Mouse (Mus musculus) retina, postnatal 1 day (tissue): ENCODE results near the gene Tssk6.
"Not testable (repeated sequence)": the region's sequence is repeated elsewhere in the genome, so short reads cannot be mapped to it uniquely, and the experiment has no call there.

Source experiments
- DNase-seq: peaks from one replicate; pipeline ENCODE4 v3.0.0-alpha.2; 2012

The Tssk6 gene

DNA sequence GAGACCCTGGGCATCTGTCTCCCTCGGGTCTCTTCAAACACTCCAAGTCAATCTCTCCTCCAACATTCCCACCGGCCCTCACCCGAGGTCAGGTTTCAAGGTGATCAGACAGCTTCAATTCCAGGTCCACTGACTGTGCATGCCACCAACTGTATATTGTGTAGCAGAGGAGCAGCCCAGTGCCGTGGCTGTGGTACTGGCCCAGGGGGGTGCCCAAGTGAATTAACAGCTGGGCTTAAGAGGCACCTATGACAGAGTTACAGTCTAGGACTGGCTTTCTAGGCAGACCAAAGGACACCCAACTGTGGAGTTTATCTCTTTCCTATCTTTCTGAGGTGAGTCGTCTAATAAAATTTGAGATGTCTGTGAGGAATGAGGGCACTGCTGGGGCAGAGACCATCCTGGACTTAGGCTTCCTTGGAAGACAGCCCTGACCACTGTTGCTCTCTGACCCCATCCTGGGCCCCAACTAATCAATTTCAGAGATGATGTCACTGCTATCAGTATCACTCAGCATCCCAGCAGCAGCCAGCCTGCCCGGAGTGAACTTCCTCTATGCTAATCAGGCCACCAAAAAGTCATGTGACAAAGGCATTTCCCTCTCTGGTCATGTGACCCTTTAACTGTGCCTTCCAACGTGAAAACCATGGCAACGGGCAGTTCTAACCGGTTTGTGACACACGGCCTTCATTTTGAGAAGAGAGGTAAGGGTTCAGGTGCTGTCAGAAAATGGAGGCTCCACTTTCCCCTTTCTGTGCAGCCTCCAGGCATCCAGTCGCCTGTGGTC, 18.1 kb downstream of the Tssk6 start:
- DNase-seq, result peak; percentile 83

- no peak for DNase-seq
Observed at GRCm38 (mm10) chr8:69921141-69921540, 19.2 kb downstream of the Tssk6 start.

GRCm38 (mm10) chr8:69923986-69924385, 22.0 kb downstream of the Tssk6 start:
- no peak for DNase-seq

GRCm38 (mm10) chr8:69926901-69927300, 24.9 kb downstream of the Tssk6 start:
- no peak for DNase-seq

DNA sequence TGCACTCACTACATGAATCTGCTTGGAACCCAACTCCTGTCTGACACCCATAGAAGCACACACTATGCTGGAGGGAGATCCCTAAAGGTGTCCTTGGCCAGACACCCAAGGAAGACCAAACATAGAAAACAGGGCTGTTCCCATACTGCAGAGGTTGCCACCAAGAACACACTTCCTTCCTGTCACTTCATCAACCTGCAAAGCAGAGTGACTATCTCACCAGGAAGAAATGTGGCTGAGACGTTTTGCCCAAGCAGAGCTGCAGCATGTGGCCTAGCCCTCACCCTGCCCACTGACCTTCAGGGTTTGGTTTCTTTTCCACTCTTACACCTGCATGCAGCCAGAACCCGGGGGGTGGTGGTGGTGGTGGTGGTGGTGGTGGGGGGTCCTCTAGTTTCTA, 31.8 kb downstream of the Tssk6 start:
- DNase-seq, result no peak

DNA sequence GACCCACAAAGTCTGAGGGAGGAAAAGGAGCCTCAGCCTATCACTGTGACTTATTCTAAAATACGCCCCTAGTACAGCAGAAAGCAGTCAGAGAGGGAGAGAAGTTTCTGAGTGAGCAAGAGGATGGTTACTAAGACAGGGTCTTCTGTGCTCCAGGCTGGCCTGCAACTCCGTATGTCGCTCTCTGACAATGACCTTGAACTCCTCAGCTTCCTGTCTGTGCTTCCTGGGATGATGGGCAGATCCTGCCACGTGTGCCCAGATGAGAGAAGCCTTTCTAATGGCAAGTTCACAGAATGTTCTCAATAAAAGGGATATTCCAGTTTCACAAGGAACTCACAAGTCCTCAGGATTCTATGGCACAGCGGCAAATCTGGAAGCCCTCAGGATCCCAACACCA, 32.6 kb downstream of the Tssk6 start:
- no peak for DNase-seq

DNA sequence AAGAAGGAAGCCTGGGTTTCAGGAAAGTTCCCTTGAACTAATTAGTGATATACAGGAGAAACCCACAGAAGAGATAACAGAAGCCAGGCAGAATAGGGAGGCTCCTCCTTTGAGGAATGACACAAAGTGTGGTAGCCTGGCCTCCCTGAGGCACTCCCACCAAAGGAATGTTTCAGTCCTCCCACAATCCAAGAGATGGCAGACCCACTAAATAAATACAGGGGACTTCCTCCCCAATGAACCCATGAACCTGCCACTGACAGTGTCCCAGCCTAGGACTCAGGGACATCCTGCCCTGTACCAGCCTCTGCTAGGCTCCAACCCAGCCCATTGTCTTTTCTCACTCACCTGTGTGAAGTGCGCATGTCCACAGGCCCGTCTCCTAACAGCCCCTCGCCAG, 33.4 kb downstream of the Tssk6 start:
- no peak for DNase-seq

GRCm38 (mm10) chr8:69936050-69936794, 34.2 kb downstream of the Tssk6 start:
- DNase-seq, result peak; percentile 80

DNA sequence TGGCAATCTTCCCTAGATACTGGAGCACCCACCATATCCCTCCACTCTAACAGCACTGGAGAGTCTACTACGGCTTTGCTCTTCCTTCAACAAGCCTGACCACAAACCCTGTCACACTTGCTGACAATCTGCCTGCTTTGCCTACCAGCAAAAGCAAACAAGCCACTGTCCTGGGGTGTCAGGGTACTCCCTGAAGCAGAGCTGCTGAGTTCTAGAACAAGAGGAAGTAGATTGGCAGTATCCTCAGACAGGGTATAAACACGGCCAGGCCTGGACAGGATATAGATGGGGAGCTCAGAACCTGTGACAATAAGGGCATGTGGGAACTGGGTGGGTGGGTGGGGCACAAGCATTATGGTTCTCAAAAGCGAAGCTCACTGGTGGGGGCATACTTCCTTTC, 35.5 kb downstream of the Tssk6 start:
- DNase-seq, result no peak

DNA sequence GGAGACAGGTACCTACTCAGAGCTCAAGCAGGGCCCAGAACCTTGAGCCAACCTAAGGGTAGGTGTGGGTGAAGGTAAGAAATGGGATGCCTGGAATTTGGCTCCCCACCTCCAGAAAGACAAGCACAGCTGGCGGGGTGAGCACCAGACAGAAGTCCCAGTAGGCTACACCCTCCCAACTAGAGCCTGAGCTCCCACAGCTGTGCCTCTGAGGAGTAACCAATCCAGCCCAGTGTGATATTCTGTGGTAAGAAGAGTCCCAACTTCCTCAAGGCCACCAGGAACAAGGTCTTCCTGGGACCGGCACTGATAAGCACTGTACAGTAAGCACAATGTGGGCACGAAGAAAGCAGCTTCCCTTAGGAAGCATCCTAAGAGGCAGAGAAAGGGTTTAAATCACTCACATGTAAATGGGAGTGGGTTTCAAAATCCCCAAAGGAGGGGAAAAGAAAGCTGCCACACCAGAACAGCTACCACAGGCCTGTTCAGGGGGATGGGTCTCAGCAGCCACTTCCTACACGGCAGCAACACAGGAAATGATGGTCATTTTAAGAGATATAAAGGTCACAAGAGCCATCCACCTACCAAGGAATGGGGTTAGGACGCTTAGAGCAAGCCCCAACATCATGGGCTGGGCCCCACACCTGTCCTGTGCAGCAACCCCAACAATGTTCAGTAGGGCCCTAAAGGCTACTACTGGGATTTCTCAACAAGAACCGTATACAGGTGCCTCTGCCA, 36.4 kb downstream of the Tssk6 start:
- no peak for DNase-seq

GRCm38 (mm10) chr8:69939633-69940032, 37.6 kb downstream of the Tssk6 start:
- DNase-seq, result no peak

GRCm38 (mm10) chr8:69940386-69940785, 38.4 kb downstream of the Tssk6 start:
- no peak for DNase-seq

- DNase-seq, result not testable (repeated sequence)
Observed at GRCm38 (mm10) chr8:69942495-69942894, 40.5 kb downstream of the Tssk6 start.

- DNase-seq, result no peak
Observed at GRCm38 (mm10) chr8:69950300-69950699, 48.3 kb downstream of the Tssk6 start.
